Mouse (Mus musculus) embryonic facial prominence, embryonic 13.5 days (tissue): ENCODE results near the gene Lancl1. TPM values are rescaled to one million over a fixed set of nuclear protein-coding genes. Genes with fewer than 3 reads are reported as not detected.
A peak's percentile ranks its signal among the peaks of the same experiment; 100 is the strongest.

ENCODE experiments used
- ATAC-seq: fragments of 200-750 bp; cut with Nextera tagmentation; 2 replicates; pipeline ENCODE4 v1.8.0; 2017; ENCODE audit warnings: low read depth; ENCODE audit not compliant: insufficient number of reproducible peaks, insufficient read depth, low FRiP score, low TSS enrichment
- H3K27ac ChIP-seq: fragments of 300-500 bp; sonication (generic); 2 replicates; pipeline ENCODE4 v1.5.1; 2015; ENCODE audit warnings: moderate library complexity, mild to moderate bottlenecking, inconsistent platforms
- H3K27me3 ChIP-seq: fragments of 300-500 bp; sonication (generic); 2 replicates; pipeline ENCODE4 v1.6.1; 2015; ENCODE audit warnings: mild to moderate bottlenecking, inconsistent platforms
- H3K36me3 ChIP-seq: fragments of 300-500 bp; sonication (generic); 2 replicates; pipeline ENCODE4 v1.6.1; 2015; ENCODE audit warnings: mild to moderate bottlenecking, inconsistent platforms
- H3K4me1 ChIP-seq: fragments of 300-500 bp; sonication (generic); 2 replicates; pipeline ENCODE4 v1.6.1; 2015; ENCODE audit warnings: inconsistent platforms
- H3K4me2 ChIP-seq: fragments of 300-500 bp; sonication (generic); 2 replicates; pipeline ENCODE4 v1.6.1; 2015; ENCODE audit warnings: moderate library complexity, mild to moderate bottlenecking, inconsistent platforms
- H3K4me3 ChIP-seq: fragments of 300-500 bp; sonication (generic); 2 replicates; pipeline ENCODE4 v1.5.1; 2015; ENCODE audit warnings: mild to moderate bottlenecking, inconsistent platforms
- H3K9ac ChIP-seq: fragments of 300-500 bp; sonication (generic); 2 replicates; pipeline ENCODE4 v1.6.1; 2015; ENCODE audit warnings: mild to moderate bottlenecking, inconsistent platforms
- H3K9me3 ChIP-seq: fragments of 300-500 bp; sonication (generic); 2 replicates; pipeline ENCODE4 v1.6.1; 2016; ENCODE audit warnings: inconsistent platforms
- whole genome bisulfite sequencing: fragments of 180-500 bp; shearing (Covaris S2); methylation state at CpG from one replicate; pipeline ENCODE4 v1.1.7; 2015; ENCODE audit warnings: mixed read lengths; 5-methylcytosine and 5-hydroxymethylcytosine counted together
- polyA plus RNA-seq: library from polyadenylated mRNA; unstranded; fragments of >200 nt; fragmentation: Nextera tagmentation; extraction: Ambion mirVana; gene quantifications from 2 replicates; pipeline ENCODE4 v1.2.1, GENCODE M21; 2015

The Lancl1 gene
- polyA plus RNA-seq, 1 experiment from 2014 or later = 121 TPM

DNA sequence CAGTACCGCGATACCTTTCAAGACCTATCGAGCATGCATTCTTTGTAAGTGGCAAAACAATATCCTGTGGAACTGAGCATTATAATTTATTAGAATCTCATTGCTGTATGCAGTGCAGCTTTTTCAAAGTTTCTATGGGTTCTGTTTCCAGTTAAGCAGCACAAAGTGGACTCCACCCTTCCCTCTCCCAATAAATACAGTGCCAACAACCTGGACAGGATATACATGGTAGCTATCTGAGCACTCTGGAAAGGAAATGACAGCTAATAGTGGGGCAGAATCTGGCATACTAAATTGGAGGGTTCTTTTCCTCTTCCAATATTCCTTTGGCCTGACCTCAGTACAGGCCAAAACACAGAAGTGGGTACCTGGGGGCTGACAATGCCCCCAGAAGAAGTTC, 28.2 kb downstream of the Lancl1 start:
- no peak for ATAC-seq
- peaks cover 36% of the 10 kb centered on the region for H3K36me3 ChIP-seq
- no peak overlapping the region for H3K27ac ChIP-seq
- H3K4me2 ChIP-seq = no peak overlapping the region
- H3K9ac ChIP-seq = no peak overlapping the region
- H3K4me1 ChIP-seq = peaks cover 3% of the 10 kb centered on the region; the same call in 1 of the 2 replicates
- 94% methylated on average over 3 of the region's 3 CpGs for WGBS
- H3K4me3 ChIP-seq = no peak overlapping the region
- H3K9me3 ChIP-seq = no peaks in the 10 kb centered on the region
- H3K27me3 ChIP-seq = no peaks in the 10 kb centered on the region

DNA sequence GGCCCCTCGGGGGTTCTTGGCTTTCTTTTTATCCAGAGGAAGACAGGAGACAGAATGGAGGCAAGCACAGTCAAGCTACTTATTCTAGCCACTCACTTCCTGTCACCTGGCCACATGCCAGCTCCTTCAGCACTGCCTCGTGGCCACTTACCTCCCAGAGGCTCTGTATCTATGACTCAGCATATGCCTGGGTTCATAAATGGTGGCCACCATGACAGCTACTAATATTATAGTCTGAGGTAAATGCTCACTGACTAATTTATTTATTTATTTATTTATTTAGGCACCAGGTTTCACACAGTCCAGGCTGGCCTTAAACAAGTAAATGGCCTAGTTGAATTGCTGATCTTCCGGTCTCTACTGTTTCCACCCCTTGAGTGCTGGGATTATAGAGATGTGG, 35.0 kb downstream of the Lancl1 start:
- Histone ChIP-seq H3K4me2 (no peak overlapping the region), H3K4me3 (no peak overlapping the region), H3K4me1 (no peaks in the 10 kb centered on the region), H3K27me3 (no peaks in the 10 kb centered on the region), H3K9me3 (no peaks in the 10 kb centered on the region), H3K27ac (no peak overlapping the region), H3K9ac (no peak overlapping the region), H3K36me3 (peaks cover 55% of the 10 kb centered on the region)
- ATAC-seq = 0 out of 2 replicates have a peak, but pooled peaks have one; percentile 60
- 60% methylated on average over 3 of the region's 3 CpGs for WGBS

DNA sequence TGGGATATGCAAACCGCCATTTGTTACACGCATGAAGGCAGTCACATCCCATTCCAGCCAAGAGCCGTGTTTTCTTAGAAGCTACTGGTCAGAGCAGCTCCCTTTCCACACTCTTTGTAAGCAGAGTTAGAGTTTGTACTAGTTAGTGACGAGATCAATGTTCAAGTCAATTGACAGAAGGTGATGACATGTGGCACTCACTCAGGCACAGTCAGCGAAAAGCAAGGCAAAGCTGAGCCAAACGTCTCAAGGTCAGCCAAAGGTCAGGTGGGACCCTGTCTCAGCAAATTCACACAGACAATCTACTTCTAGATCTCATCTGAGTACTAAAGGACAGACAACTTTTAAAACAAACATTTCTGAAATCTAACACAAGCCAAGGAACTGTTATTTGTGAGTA, 36.4 kb downstream of the Lancl1 start:
- no peak for ATAC-seq
- H3K27ac ChIP-seq = no peak overlapping the region
- H3K36me3 ChIP-seq = peaks cover 49% of the 10 kb centered on the region
- H3K9me3 ChIP-seq = no peaks in the 10 kb centered on the region
- 72% methylated on average over 6 of the region's 6 CpGs for WGBS
- no peak overlapping the region for H3K9ac ChIP-seq
- no peak overlapping the region for H3K4me2 ChIP-seq
- no peaks in the 10 kb centered on the region for H3K4me1 ChIP-seq
- H3K4me3 ChIP-seq = no peak overlapping the region
- H3K27me3 ChIP-seq = no peaks in the 10 kb centered on the region

DNA sequence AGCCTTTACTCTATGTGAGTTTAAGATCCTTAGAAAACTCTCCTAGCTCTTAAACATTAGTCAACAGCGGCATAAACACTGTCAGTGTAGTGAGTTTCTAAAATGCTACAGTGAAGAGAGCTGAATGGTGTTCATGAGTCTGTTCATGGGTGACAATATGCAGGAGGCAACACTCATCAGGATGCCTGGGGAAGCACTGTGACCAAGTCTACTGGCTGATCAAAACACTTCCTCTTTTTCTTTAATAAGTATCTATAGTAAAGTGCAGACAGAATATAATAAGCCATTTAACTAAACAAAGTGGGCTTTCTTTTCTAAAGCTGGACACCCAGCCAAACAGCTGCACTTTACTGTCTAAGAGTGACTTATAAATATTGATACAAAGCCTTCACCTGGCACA, 37.3 kb downstream of the Lancl1 start:
- H3K27me3 ChIP-seq = no peaks in the 10 kb centered on the region
- H3K9me3 ChIP-seq = no peaks in the 10 kb centered on the region
- no peak overlapping the region for H3K4me3 ChIP-seq
- WGBS = 95% methylated on average over 1 of the region's 1 CpGs
- H3K9ac ChIP-seq = no peak overlapping the region
- no peak overlapping the region for H3K4me2 ChIP-seq
- H3K27ac ChIP-seq = no peak overlapping the region
- H3K36me3 ChIP-seq = peaks cover 44% of the 10 kb centered on the region
- H3K4me1 ChIP-seq = no peaks in the 10 kb centered on the region; the same call in 1 of the 2 replicates
- ATAC-seq = no peak

DNA sequence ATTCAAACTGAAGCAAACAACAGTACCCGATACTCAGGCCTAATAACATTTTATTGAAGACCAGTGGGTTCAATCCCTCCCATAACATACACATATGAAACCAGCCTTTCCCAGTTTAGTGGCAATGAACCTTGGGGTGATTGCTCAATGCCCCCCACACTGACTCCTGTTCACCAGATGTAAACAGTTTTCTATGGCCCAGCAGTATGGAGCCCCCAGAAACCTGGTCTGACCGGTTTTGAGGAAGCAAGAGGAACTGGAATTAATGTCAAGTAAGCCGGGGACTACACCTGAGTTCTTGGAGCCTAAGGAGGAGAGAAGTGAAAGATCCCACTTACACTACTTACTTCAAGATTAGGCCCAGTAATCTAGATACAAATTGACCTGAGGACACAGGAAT, 38.2 kb downstream of the Lancl1 start:
- no peaks in the 10 kb centered on the region; the same call in 1 of the 2 replicates for H3K4me1 ChIP-seq
- no peak overlapping the region for H3K9ac ChIP-seq
- H3K27ac ChIP-seq = no peak overlapping the region
- H3K4me2 ChIP-seq = no peak overlapping the region
- ATAC-seq = no peak
- no peaks in the 10 kb centered on the region for H3K9me3 ChIP-seq
- H3K27me3 ChIP-seq = no peaks in the 10 kb centered on the region
- no peak overlapping the region for H3K4me3 ChIP-seq
- peaks cover 36% of the 10 kb centered on the region for H3K36me3 ChIP-seq
- 71% methylated on average over 3 of the region's 3 CpGs for WGBS

DNA sequence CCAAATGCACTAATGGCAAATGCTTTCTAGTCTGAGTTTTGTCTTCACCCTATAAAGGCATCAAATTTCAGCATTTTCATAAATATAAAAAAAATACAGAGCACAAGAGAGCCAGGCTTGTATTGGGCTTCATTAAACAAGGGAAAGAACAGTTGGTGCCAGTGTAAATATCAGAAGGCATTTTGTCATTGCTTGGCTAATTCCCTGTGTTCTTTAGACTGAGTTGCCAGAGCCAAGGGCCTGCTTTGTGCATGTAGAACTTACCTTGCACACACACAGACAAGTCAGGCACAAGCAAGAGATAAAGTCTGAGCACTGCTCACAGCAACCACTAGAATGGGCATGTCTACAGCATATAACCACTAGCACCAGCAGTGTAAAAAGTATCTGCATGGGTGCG, 40.1 kb downstream of the Lancl1 start:
- Histone ChIP-seq H3K4me1 (no peaks in the 10 kb centered on the region; the same call in 1 of the 2 replicates), H3K4me3 (no peak overlapping the region), H3K4me2 (no peak overlapping the region), H3K9ac (no peak overlapping the region), H3K27ac (no peak overlapping the region), H3K27me3 (no peaks in the 10 kb centered on the region), H3K36me3 (peaks cover 17% of the 10 kb centered on the region), H3K9me3 (no peaks in the 10 kb centered on the region)
- 91% methylated on average over 1 of the region's 1 CpGs for WGBS
- ATAC-seq = no peak

DNA sequence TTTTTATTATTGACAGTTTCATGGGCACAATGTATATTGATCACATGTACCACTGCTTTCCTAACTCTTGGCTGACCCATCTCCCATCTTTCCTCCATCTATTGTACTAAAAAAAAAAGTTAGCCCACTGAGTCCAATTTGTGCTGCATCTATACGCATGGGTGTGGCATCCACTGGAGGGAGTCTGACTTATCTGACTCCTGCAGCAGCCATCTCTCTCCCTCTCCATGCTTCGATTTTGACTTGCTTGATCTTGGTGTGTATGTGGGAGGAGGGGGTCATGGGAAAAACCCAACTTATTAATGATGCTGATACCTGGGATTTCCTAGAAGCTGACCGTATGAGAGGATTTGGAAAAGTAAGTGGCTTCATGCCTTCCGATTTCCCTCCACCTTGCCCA, 40.5 kb downstream of the Lancl1 start:
- Histone ChIP-seq H3K36me3 (peaks cover 13% of the 10 kb centered on the region), H3K4me2 (no peak overlapping the region), H3K9ac (no peak overlapping the region), H3K4me3 (no peak overlapping the region), H3K27me3 (no peaks in the 10 kb centered on the region), H3K27ac (no peak overlapping the region), H3K9me3 (no peaks in the 10 kb centered on the region), H3K4me1 (no peaks in the 10 kb centered on the region; the same call in 1 of the 2 replicates)
- ATAC-seq = no peak
- 91% methylated on average over 4 of the region's 4 CpGs for WGBS

DNA sequence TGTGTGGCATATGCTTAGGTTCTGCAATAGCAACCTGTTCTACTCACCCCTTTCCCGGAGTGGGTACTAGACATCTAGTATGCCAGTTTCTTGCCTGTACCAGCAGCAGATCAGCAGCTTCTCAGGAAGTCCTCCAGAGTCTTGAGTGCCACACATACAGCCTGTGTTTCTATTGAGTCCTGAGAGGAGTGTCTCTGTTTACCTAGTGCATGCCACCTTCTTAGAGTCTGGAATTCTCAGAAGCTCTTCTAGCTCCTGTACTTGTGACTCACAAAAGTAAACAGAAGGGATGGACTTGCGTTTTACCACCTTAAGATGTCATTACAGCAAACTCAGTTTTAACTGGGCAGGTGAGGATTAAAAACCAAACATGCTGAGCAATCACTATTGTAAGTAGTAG, 41.9 kb downstream of the Lancl1 start:
- Histone ChIP-seq H3K4me1 (no peaks in the 10 kb centered on the region; the same call in 1 of the 2 replicates), H3K36me3 (no peaks in the 10 kb centered on the region; the same call in 1 of the 2 replicates), H3K4me2 (no peak overlapping the region), H3K4me3 (no peak overlapping the region), H3K9ac (no peak overlapping the region), H3K27me3 (no peaks in the 10 kb centered on the region), H3K27ac (no peak overlapping the region), H3K9me3 (no peaks in the 10 kb centered on the region)
- ATAC-seq = no peak
- WGBS = 83% methylated on average over 2 of the region's 2 CpGs

DNA sequence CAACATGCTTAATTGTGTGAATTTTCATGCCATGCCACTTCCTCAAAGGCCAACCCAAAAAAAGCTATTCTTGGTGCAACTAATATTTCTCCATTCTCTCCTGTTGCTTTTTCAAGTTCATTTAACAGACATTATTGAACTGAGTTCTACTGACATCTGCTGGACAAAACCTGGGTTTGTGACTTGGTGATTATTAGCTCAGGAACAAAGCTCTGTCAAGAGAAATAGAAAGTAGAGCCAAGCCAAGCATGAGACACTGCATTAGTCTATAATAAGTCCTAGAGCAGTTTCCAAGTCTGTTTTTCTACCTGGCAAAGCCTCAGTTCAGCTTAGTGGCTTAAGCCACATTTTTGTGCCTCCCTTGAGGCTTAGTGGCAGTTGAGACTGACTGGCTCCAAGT, 45.9 kb downstream of the Lancl1 start:
- Histone ChIP-seq H3K4me2 (no peak overlapping the region), H3K9ac (no peak overlapping the region), H3K4me1 (no peaks in the 10 kb centered on the region; the same call in 1 of the 2 replicates), H3K27me3 (no peaks in the 10 kb centered on the region), H3K9me3 (no peaks in the 10 kb centered on the region), H3K36me3 (no peaks in the 10 kb centered on the region), H3K27ac (no peak overlapping the region), H3K4me3 (no peak overlapping the region)
- ATAC-seq = no peak

DNA sequence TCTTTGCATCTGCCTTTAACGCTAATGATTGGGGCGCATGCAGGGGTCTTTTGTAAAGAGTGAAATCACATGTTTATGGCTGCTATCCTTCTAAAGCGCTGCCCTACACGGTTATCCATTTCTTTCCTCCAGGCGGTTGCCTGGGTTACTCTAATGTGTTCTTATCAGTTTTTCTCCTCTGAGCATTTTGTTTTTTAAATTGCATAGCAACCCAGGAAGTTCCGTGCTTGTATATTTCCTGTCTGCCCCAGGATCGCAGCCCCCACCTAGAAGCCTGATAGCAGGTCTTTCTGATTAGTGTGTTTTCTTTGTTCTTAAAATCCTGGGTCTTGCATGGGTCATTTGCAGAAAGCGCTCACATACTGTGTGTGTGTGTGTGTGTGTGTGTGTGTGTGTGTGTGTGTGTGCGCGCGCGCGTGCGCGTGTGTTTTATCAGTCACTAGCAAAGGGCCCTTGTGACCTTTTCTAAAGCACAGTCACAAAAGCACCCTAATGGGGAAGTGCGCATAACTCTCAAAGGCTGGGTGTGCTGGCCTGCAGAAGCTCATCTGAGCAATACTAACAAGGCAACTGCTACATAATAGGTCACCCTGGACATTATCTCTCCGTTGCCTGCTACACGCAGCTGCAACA, 51.0 kb downstream of the Lancl1 start:
- Histone ChIP-seq H3K36me3 (no peaks in the 10 kb centered on the region), H3K27ac (no peak overlapping the region), H3K27me3 (no peaks in the 10 kb centered on the region), H3K4me2 (no peak overlapping the region), H3K4me3 (no peak overlapping the region), H3K4me1 (peaks cover 7% of the 10 kb centered on the region), H3K9me3 (no peaks in the 10 kb centered on the region), H3K9ac (no peak overlapping the region)
- no peak for ATAC-seq
- 76% methylated on average over 18 of the region's 18 CpGs for WGBS

DNA sequence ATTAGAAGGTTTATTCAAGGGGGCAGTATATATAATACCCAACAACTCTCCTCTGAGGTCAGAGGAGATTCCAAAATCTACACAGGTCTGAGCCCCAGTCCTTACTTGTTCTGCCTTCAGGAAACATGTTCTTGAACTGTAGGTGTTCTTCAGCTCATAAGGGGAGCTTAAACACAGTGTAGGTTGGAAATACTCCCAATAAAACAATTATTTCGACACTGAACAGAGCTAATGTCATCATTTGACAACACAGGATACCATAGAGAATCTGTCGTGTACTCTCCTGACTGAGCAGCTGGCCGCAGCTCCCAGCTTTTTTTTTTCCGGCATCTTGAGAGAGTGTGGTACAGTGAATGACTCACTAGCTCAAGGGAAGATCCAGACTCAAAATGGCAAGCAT, 52.8 kb downstream of the Lancl1 start:
- Histone ChIP-seq H3K36me3 (no peaks in the 10 kb centered on the region), H3K4me2 (no peak overlapping the region), H3K9ac (no peak overlapping the region), H3K4me1 (peaks cover 7% of the 10 kb centered on the region), H3K4me3 (no peak overlapping the region), H3K27ac (no peak overlapping the region), H3K9me3 (no peaks in the 10 kb centered on the region), H3K27me3 (no peaks in the 10 kb centered on the region)
- no peak for ATAC-seq
- 67% methylated on average over 4 of the region's 4 CpGs for WGBS

DNA sequence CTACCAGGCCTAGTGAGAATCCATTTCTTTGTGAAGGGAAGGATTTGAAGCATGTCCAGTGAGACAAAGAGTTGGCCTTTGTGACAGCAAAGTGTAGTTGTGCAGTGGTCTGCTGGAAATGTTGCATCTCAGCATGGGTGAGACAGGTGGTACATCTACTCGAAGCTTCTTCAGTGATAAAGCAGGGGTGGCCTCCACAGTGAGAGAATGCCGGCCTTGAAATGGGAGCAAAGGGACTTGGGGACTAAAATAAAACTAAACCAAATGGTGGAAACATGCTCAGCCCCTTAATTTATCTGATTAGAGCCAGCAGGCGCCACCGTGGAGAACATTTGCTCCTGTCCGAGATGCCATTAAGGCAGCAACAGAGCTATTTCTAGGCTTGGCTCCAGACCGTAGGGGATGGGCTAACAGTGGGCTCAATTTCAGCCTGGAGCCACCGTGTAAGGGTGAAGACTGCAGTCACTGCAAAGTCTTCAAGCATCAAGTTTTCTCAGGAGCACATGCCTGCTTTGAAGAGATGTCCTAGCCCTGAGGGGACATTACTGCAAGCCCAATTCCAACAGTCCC, 53.5 kb downstream of the Lancl1 start:
- no peak for ATAC-seq
- no peak overlapping the region for H3K4me2 ChIP-seq
- H3K36me3 ChIP-seq = no peaks in the 10 kb centered on the region
- H3K4me3 ChIP-seq = no peak overlapping the region
- no peak overlapping the region for H3K9ac ChIP-seq
- no peaks in the 10 kb centered on the region for H3K27me3 ChIP-seq
- no peak overlapping the region for H3K27ac ChIP-seq
- H3K9me3 ChIP-seq = no peaks in the 10 kb centered on the region
- 15% methylated on average over 7 of the region's 7 CpGs for WGBS
- peaks cover 7% of the 10 kb centered on the region for H3K4me1 ChIP-seq
